Mouse (Mus musculus) heart, embryonic 14.5 days (tissue): ENCODE results near the gene Styx. TPM values are rescaled to one million over a fixed set of nuclear protein-coding genes. Genes with fewer than 3 reads are reported as not detected.

Experiments
- microRNA-seq: library from miRNA; unstranded; fragments of <30 nt; microRNA quantifications from one replicate; pipeline ENCODE4, GENCODE M21; 2016
- polyA plus RNA-seq: library from polyadenylated mRNA; unstranded; fragments of >200 nt; fragmentation: Nextera tagmentation; extraction: Ambion mirVana; gene quantifications from 2 replicates; pipeline ENCODE4 v1.2.1, GENCODE M21; 2014

The Styx gene
- polyA plus RNA-seq, 1 experiment from 2014 or later, result 73.9 TPM

Small RNAs within 50 kb of the gene (microRNA-seq; reads per million reads assigned to microRNA genes)
- not detected for gene Gm25353

Other genes with a start within 250 kb of the Styx start
- 5.4 and 6.7 TPM in 2 replicates for gene Gpr137c, start 131.4 kb upstream of the Styx start, polyA plus RNA-seq
- gene Txndc16, start 130.8 kb upstream of the Styx start, polyA plus RNA-seq, result 15.3 and 17.7 TPM in 2 replicates
- 26.4 and 35.3 TPM in 2 replicates for gene Ero1l, start 32.3 kb upstream of the Styx start, polyA plus RNA-seq
- gene Psmc6, start 21.3 kb upstream of the Styx start, polyA plus RNA-seq, result 128 and 139 TPM in 2 replicates
- gene Gnpnat1, start 53.8 kb downstream of the Styx start, polyA plus RNA-seq, result 22.6 and 23.9 TPM in 2 replicates
- gene Fermt2, start 179.0 kb downstream of the Styx start, polyA plus RNA-seq, result 228 and 235 TPM in 2 replicates